Mouse (Mus musculus): ENCODE measurements at regions not wholly inside any gene's neighbourhood (a gene's known extent, or its start where the extent isn't known, plus 50 kb on each side); places are given as distances from the start of the nearest gene placed in this dataset.

GRCm38 (mm10) chr12:92189022-92189421 is 340.1 kb upstream of the Sel1l start:
- no peak for TF ChIP-seq POLR2A (IDR thresholded peaks at IDR 0.05; ENCODE audit: low read depth, low read length)
- TF ChIP-seq CTCF (IDR thresholded peaks at IDR 0.05; ENCODE audit: extremely low read depth, insufficient read depth, insufficient read length, insufficient replicate concordance), result no peak
